Mouse (Mus musculus): Measurements from ENCODE around the gene Ptprn2.

DNA sequence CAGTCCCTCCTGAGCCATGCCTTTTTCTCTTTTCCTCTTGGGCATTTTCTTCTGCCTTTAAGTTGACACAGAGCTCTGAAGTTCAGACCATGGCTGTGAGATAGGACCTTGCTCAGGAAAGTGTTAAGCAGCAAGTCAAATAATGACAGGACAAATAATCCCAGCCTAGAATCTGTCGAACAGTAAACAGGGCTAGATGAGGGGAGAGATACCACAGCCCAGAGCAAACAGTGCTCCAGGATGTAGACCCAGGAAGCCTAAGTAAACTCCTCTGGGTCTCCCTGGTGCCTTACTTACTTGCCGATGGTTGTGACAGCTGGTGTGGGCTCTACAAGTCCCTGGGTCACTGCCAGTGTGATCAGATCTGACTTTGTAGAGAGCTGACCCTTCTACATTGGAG is 1.9 kb upstream of the Ptprn2 start:
- TF ChIP-seq CTCF (IDR thresholded peaks at IDR 0.05; ENCODE audit: low read depth, low read length), result no peak
- TF ChIP-seq GATA1 (IDR thresholded peaks at IDR 0.05; ENCODE audit: borderline replicate concordance, low read length), result no peak
